Mouse (Mus musculus) v-Abl transformed pro-B cells (cell line): ENCODE results near the gene Supt4a.

Experiments used
- in situ Hi-C, 2 experiments: fragments of 400-800 bp; cut with MboI; formaldehyde crosslinking; loops; one replicate each; pipeline ENCODE4 v1.15.1; 2025; ENCODE audit not compliant: unreplicated experiment in 2 of 2

Gene Supt4a

DNA sequence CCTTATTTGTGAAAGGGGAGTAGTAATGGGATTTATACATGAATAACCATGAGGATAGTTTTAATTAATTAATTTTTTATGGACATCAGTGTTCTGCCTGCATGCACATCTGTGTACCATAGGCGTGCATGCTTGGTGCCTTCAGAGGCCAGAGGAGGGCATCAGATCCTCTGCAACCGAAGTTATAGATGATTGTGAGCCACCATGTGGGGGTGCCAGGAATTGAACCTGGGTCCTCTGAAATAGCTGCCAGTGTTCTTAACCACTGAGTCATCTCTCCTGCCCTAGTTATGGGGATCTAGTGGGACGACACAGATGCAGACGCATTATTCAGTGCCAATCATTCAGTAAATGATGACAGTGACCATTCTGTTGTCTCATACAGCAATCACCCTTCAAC lies 14.5 kb upstream of the Supt4a start:
- in situ Hi-C loops = loop anchor here in 1 of 2 experiments (10.0 kb wide), 1 partner anchor 58 kb away; the partner anchor contains the start of gene Rnf43

GRCm38 (mm10) chr11:87725515-87725914 lies 11.8 kb upstream of the Supt4a start:
- in situ Hi-C loops = loop anchor here (5.0 to 10.0 kb wide), 3 partner anchors 37 to 61 kb away; partner anchors contain the start of genes Rnf43 (in 1 of the 2) and Tspoap1 (in 1 of the 2)

- in situ Hi-C loops = loop anchor here (5.0 to 10.0 kb wide), 3 partner anchors 36 to 61 kb away; partner anchors contain the start of genes Rnf43 (in 1 of the 2) and Tspoap1 (in 1 of the 2)
Observed at GRCm38 (mm10) chr11:87725964-87726562, 11.3 kb upstream of the Supt4a start.

DNA sequence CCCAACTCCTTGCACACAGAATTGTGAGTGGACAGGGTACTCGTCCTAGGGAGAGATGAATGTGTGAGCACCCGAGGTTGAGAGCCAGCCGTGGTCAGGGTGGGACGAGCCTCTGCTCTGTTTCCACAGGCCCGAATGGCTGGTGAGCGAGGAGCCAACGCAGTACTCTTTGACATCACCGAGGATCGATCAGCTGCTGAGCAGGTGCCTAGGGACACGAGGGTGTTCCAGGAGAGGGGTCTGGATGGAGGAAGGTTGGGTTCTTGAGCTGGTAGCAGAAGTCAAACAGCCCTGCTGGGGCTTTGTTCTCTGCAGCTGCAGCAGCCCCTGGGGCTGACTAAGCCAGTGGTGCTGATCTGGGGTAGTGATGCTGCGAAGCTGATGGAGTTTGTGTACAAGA lies 10.3 kb upstream of the Supt4a start:
- in situ Hi-C loops = loop anchor here (5.0 to 10.0 kb wide), 3 partner anchors 35 to 62 kb away; partner anchors contain the start of genes Rnf43 (in 1 of the 2) and Tspoap1 (in 1 of the 2)

DNA sequence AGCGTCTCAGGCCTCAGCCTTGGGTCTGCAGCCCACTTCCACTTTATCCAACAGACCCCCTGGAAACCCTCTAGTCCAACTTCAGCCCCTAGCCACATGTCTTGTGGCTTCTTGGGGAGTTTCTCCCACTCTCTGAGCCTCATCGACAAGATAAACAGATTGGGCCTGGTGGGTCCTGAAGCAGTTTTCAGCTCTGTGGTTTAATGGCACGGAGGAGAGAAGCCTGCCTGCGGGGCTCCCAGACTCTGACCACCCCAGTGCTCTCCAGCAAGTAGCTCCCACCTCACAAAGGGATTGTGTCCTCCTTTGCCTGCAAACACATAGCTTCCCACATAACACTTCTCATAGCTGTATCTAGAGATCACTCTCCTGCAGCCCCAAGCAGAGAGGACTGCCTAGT lies 9.9 kb upstream of the Supt4a start:
- in situ Hi-C loops = loop anchor here (5.0 to 10.0 kb wide), 3 partner anchors 35 to 63 kb away; partner anchors contain the start of genes Rnf43 (in 1 of the 2) and Tspoap1 (in 1 of the 2)

GRCm38 (mm10) chr11:87728850-87729592 lies 8.3 kb upstream of the Supt4a start:
- in situ Hi-C loops = loop anchor here (5.0 to 10.0 kb wide), 3 partner anchors 33 to 64 kb away; partner anchors contain the start of genes Rnf43 (in 1 of the 2) and Tspoap1 (in 1 of the 2)

GRCm38 (mm10) chr11:87729593-87730185 lies 7.7 kb upstream of the Supt4a start:
- in situ Hi-C loops = loop anchor here (5.0 to 10.0 kb wide), 3 partner anchors 33 to 65 kb away; partner anchors contain the start of genes Rnf43 (in 1 of the 2) and Tspoap1 (in 1 of the 2)

- in situ Hi-C loops = no loop called here
Observed at GRCm38 (mm10) chr11:87730652-87731310, 6.6 kb upstream of the Supt4a start.

GRCm38 (mm10) chr11:87734346-87734745 lies 3.0 kb upstream of the Supt4a start:
- in situ Hi-C loops = no loop called here

DNA sequence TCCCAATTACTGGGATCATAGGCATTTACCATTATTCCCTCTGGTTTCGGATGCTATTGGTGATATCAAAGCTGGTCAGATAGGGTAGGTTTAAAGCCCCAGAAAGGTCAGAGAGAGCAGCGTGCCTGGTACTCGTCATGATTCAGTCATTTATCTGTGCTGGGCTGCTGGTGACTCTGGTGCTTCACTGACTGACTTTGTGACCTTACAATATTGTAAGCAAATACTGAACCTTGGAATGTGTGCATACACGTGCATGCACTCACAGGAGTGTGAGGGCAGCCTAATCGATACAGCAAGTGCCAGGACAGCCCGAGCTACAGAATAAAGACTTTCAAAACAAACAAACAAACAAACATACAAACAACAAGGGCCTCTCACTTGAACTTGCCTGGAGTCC lies 1.7 kb upstream of the Supt4a start:
- in situ Hi-C loops = no loop called here

DNA sequence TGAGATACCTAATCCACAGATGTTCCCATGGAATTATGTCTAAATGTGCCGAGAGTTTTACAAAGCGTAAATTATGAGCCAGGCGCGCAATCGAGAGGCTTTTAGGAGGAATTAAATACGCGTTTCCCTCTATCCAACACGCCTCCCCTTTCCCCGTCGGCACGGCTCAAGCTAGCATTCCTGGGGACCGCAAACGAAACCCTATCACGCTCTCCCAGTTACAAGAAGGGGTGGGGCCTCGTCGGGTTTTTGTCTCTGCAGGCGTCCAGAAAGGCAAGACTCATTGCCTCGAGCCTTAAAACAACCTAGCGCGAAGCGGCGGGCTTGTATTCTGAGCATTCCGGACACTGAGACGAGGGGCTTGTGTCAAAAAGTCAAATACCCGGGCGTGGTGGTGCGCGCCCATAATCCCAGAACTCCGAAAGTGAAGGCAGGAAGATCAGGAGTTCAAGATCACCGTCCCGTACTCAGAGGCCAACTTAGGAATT lies 661 bp upstream of the Supt4a start:
- in situ Hi-C loops = no loop called here

DNA sequence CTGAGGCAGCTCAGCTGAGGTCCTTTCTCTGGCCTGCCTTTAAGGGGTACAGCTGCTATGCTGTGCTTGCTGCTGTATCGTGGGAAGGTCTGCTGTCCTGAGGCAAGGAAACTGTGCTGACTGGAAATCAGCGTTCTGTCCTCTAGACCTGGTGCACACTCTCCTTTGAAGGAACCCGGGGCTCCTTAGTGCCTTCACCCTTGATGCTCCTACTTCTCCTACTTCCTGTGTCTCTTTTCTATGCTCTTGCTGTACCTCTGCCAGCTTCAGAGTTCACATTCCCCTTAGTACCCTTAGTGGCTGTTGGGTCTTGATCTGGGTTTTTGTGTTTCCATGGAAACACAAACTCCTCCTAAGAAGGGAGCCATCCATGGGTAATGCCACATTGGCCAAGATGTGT lies 6.3 kb downstream of the Supt4a start:
- in situ Hi-C loops = no loop called here

GRCm38 (mm10) chr11:87744964-87745363 lies 7.6 kb downstream of the Supt4a start:
- in situ Hi-C loops = no loop called here

DNA sequence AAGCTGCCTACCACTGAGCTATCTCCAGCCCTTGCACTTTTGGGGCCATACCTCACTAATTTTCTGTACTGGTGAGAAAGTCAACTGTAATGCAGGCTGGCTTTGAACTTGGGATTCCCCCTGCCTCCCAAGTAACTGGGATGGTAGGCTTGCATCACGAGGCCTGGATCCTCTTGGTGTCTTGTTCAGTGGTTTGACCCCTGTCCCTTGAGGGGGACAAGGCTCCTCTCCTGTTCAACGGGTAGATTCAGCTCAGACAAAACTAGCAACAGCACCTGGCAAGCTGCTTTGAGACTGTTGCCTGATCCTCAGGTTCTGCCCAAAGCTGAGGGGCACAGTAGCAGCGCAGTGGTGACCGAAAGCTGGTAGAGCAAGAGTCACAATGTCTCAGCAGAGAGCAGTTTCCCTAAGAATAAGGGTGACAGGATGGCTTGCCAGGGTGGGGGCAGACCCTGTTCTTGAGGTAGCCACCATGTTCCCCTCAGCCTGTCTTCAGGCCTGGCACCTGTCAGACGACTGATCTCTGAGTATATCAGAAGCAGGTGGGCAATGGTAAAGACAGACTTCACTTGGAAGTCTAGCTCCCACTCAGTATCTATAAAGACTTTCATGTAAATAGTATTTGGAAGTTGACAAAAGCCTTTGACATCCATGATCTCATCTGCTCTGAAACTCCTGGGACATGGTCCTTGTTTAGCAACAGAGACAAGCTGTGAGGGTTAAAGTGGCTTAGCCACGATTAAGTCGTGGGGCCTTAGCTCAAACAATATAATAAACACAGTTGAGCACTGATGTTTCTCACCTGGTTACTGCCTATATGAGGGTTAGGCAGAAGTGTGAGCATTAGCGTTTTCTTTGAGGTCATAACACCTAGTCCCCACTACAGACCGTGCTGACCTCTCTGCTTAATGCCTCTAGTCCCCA lies 8.5 kb downstream of the Supt4a start:
- in situ Hi-C loops = no loop called here

DNA sequence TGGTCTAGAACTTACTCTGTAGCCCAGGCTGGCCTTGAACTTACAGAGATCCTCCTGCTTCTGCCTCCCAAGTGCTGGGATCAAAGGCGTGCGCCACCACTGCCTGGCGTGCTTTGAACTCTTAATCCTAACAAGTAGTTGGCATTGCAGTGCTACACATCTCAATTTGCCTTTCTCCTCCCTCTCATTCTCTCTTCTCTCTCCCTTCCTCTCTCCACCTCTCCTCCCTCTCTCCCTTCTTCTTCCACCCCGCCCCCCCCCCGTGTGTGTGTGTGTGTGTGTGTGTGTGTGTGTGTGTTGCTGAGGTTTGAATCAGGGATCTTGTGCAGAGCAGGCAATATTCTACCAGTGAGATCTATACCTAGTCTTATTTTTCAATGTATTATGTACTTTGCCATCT lies 10.0 kb downstream of the Supt4a start:
- in situ Hi-C loops = no loop called here

- in situ Hi-C loops = no loop called here
Observed at GRCm38 (mm10) chr11:87747716-87748115, 10.4 kb downstream of the Supt4a start.

GRCm38 (mm10) chr11:87748132-87749119 lies 11.1 kb downstream of the Supt4a start:
- in situ Hi-C loops = no loop called here
